Mouse (Mus musculus): Measurements from ENCODE around the gene Eif4a2. TPM values are rescaled to one million over a fixed set of nuclear protein-coding genes. Genes with fewer than 3 reads are reported as not detected.
"Not testable (repeated sequence)": the region's sequence is repeated elsewhere in the genome, so short reads cannot be mapped to it uniquely, and the experiment has no call there.

Gene Eif4a2
- 244 and 257 TPM in 2 replicates for polyA plus RNA-seq (2015; fragmentation: Nextera tagmentation; extraction: Ambion mirVana)

DNA sequence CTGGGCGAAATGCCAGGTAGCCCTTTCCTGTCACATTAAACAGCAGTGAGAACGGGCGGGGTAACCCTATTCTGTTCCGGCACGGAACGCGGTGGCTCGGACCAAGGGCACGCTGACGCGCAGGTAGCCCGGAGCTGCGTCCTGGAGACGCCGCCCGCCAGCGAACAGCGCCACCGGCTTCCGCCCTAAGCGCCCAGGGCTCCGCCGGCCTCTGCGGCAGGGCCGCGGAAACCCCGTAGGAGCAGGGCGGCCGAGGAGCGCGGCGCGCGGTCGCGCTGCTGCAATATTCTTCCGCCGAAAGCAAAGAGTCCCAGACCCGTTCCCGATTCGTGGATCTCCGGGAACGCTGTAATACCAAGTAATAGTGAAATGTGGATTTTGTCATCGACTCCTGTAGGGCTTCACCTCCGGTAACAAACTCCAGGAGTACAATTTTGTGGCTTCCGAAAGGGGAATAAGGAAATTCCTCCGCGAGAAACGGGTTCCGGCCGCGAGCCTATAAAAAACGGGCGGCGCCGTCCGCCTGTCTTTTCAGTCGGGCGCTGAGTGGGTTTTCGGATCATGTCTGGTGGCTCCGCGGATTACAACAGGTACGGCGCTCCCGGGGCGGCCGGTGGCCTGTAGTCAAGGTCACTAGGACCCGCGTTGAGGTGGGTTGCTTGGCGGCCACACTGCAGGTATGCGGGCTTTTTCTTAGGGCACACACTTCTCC lies at the start of gene Eif4a2:
Gene Eif4a2 (plus strand): TSS at position 214 of the 712 bp plus-strand sequence.
- H3K4me3 ChIP-seq (replicated peaks; ENCODE audit: low read length) = peak within 1 kb of the TSS; percentile 90
- peak within 1 kb of the TSS; percentile 99 for H3K9ac ChIP-seq (ENCODE audit: low read length)
- H3K4me1 ChIP-seq (ENCODE audit: control insufficient read depth, insufficient read depth, low read length) = peaks cover 25% of the 10 kb centered on the region
- no peaks in the 10 kb centered on the region for H3K9me3 ChIP-seq (replicated peaks; ENCODE audit: control insufficient read depth, low read length)
- peaks cover 31% of the 10 kb centered on the region for H3K36me3 ChIP-seq (ENCODE audit: control insufficient read depth, insufficient read depth, low read length)
- peak; percentile 94 for ATAC-seq (ENCODE audit: insufficient read depth, low FRiP score)
- H3K27ac ChIP-seq (ENCODE audit: low read length) = peak within 1 kb of the TSS; percentile 99
- under 1% methylated on average over 71 of the region's 71 CpGs for WGBS
- H3K27me3 ChIP-seq (ENCODE audit: control insufficient read depth, insufficient read depth, low read length) = no peaks in the 10 kb centered on the region
- H3K4me2 ChIP-seq (ENCODE audit: low read depth, low read length) = peak within 1 kb of the TSS; percentile 96

DNA sequence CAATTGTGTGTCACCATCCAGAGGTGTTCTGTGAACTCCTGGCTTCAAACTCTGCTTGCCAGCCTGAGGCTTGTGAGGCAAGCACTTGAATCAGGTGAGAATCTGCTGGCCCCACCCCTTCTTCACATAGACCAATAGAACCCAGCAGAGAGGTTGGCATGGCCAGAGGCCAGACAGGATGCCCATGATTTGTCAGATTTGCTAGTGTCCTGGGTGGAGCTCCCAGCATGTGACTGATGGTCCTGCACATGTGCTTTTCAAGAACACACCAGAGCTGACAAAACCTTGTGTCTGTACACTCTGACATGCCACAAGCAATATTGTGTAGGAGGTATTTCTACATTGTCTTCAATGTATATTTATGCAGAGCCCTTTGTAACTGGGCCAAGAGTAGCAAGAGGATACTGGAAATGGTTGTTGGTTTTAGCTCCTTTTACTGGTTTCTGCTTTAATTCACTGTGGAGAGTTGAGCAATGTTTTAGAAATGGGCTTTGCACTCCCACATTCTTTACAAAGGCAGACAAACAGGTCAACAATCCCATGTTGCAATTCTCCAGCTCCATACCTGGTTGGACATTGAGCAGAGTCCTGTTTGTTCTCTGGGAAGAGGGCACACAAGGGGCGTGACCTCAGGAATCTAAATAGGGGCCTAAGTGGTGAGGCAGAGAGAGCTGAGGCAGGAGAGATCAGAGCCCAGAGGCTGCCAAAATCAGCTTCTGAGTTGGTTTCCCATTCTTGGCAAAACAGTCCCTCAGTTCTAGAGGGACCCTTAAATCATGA lies 49.4 kb upstream of the Eif4a2 start, which contains the start of gene Kng1:
Gene Kng1 (plus strand): TSS at position 198 of the 780 bp plus-strand sequence.
- not testable (repeated sequence) for H3K9ac ChIP-seq (ENCODE audit: low read length); H3K36me3 ChIP-seq (ENCODE audit: control insufficient read depth, insufficient read depth, low read length); H3K4me3 ChIP-seq (replicated peaks; ENCODE audit: low read length); H3K4me2 ChIP-seq (ENCODE audit: low read depth, low read length); H3K9me3 ChIP-seq (replicated peaks; ENCODE audit: control insufficient read depth, low read length); H3K27me3 ChIP-seq (ENCODE audit: control insufficient read depth, insufficient read depth, low read length); ATAC-seq (ENCODE audit: insufficient read depth, low FRiP score); H3K4me1 ChIP-seq (ENCODE audit: control insufficient read depth, insufficient read depth, low read length); H3K27ac ChIP-seq (ENCODE audit: low read length)
- 82% methylated on average over 1 of the region's 1 CpGs for WGBS

DNA sequence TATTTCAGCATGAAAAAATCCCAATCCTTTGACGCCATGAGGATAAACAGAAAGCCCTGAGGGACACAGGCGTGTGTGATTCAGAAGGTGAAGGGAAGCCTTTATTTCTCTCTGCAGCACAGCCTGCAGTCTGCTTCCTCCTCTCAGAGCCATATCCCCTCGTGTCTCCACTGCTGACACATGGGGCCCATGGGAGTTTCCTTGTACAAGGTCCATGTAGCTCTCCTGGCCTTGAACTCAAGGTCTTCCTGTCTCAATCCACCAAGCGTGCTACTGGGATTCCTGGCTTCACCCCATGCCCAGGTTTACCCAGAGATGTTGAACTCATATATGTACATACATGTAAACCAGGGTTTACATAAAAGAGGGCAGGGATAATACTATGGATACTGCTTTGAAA lies 47.6 kb upstream of the Eif4a2 start:
- H3K9ac ChIP-seq (ENCODE audit: low read length); H3K4me2 ChIP-seq (ENCODE audit: low read depth, low read length); H3K27ac ChIP-seq (ENCODE audit: low read length); H3K4me1 ChIP-seq (ENCODE audit: control insufficient read depth, insufficient read depth, low read length); ATAC-seq (ENCODE audit: insufficient read depth, low FRiP score); H3K27me3 ChIP-seq (ENCODE audit: control insufficient read depth, insufficient read depth, low read length); H3K4me3 ChIP-seq (replicated peaks; ENCODE audit: low read length); H3K9me3 ChIP-seq (replicated peaks; ENCODE audit: control insufficient read depth, low read length); H3K36me3 ChIP-seq (ENCODE audit: control insufficient read depth, insufficient read depth, low read length): not testable (repeated sequence)
- WGBS = 55% methylated on average over 4 of the region's 4 CpGs

DNA sequence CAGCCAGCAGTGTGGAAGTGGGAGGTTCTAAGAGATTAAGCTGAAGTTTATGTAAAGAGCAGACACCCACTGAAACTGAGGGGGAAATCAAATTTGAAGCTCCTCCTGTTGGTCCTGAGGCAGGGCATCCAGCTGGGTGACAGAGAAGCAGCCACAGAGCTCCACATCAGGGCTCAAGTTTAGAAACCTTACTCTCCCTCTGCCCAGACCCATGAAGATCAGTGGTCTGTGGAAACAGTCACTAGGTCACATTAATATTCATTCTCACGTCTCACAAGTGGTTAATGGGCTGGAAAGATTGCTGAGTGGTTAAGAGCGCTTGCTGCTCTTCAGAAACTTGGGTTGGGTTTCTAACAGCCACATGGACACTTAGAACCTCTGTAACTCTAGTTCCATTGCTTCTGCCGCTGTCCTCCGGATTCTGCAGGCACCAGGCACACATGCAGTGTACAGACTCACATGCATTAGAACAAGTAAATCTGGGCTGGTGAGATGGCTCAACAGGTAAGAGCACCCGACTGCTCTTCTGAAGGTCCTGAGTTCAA lies 46.4 kb upstream of the Eif4a2 start:
- not testable (repeated sequence) for H3K27me3 ChIP-seq (ENCODE audit: control insufficient read depth, insufficient read depth, low read length); ATAC-seq (ENCODE audit: insufficient read depth, low FRiP score); H3K4me2 ChIP-seq (ENCODE audit: low read depth, low read length); H3K4me1 ChIP-seq (ENCODE audit: control insufficient read depth, insufficient read depth, low read length); H3K36me3 ChIP-seq (ENCODE audit: control insufficient read depth, insufficient read depth, low read length); H3K9ac ChIP-seq (ENCODE audit: low read length); H3K27ac ChIP-seq (ENCODE audit: low read length); H3K4me3 ChIP-seq (replicated peaks; ENCODE audit: low read length); H3K9me3 ChIP-seq (replicated peaks; ENCODE audit: control insufficient read depth, low read length)
- 75% methylated on average over 5 of the region's 5 CpGs for WGBS

DNA sequence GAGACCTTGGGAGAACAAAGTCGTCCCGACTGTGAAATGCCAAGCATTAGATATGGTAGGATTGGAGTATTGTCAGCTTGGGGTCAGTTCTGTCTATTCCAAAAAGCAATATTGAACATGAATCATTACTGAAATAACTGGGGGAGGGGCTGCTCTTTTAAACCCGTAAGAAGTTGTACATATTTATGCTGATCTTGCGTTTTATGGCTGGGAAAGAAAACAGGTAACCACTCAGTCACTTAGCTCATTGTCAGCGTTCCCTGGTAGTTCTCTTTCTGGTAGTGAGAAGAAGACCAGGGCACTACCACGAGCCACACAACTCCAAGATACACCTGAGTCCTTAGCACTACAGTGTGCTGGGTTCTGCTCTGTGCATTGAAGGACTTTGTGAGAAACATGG lies 29.7 kb upstream of the Eif4a2 start:
- 76% methylated on average over 6 of the region's 6 CpGs for WGBS
- not testable (repeated sequence) for ATAC-seq (ENCODE audit: insufficient read depth, low FRiP score)

DNA sequence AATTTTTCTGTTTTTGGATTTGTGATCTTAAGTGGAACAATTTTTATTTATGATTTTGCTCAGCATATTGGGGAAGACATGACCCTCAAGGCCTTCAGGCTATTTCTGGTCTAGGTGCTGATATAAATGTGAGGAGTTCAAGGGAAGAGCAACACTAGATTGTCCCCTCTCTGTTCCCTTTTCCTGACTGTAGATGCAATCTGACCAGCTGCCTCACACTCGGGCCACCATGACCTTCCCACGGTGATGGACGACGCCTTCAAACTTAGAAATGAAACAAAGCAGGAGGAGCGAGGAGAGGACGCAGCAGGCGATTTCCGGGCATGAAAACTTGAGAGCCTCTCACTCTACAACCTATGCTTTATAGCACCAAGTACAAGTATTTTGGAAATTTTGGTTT lies 20.1 kb upstream of the Eif4a2 start:
- H3K4me1 ChIP-seq (ENCODE audit: control insufficient read depth, insufficient read depth, low read length); H3K4me2 ChIP-seq (ENCODE audit: low read depth, low read length); H3K9ac ChIP-seq (ENCODE audit: low read length); H3K4me3 ChIP-seq (replicated peaks; ENCODE audit: low read length); H3K9me3 ChIP-seq (replicated peaks; ENCODE audit: control insufficient read depth, low read length); H3K36me3 ChIP-seq (ENCODE audit: control insufficient read depth, insufficient read depth, low read length); ATAC-seq (ENCODE audit: insufficient read depth, low FRiP score); H3K27me3 ChIP-seq (ENCODE audit: control insufficient read depth, insufficient read depth, low read length); H3K27ac ChIP-seq (ENCODE audit: low read length): not testable (repeated sequence)
- 69% methylated on average over 8 of the region's 8 CpGs for WGBS

More for the DNA sequence above, 29.7 kb upstream of the Eif4a2 start:
- not testable (repeated sequence) for H3K27me3 ChIP-seq (ENCODE audit: control insufficient read depth, insufficient read depth, low read length); H3K4me2 ChIP-seq (ENCODE audit: low read depth, low read length); H3K4me3 ChIP-seq (replicated peaks; ENCODE audit: low read length); H3K36me3 ChIP-seq (ENCODE audit: control insufficient read depth, insufficient read depth, low read length); H3K4me1 ChIP-seq (ENCODE audit: control insufficient read depth, insufficient read depth, low read length); H3K9me3 ChIP-seq (replicated peaks; ENCODE audit: control insufficient read depth, low read length); H3K9ac ChIP-seq (ENCODE audit: low read length); H3K27ac ChIP-seq (ENCODE audit: low read length)

DNA sequence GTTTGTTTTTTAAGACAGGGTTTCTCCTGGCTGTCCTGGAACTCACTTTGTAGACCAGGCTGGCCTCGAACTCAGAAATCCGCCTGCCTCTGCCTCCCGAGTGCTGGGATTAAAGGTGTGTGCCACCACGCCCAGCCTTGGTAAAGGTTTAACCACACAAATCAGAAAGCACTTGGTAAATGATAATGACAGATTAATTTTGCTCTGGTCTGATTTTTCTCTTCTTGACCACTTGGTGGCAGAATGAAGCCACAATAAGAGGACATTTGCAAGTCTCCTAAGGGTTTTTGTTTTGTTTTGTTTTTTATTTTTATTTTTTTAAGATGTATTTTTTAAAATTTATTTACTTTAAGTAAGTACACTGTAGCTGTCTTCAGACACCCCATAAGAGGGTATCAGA lies 19.5 kb upstream of the Eif4a2 start:
- not testable (repeated sequence) for H3K4me2 ChIP-seq (ENCODE audit: low read depth, low read length); H3K4me3 ChIP-seq (replicated peaks; ENCODE audit: low read length); H3K27me3 ChIP-seq (ENCODE audit: control insufficient read depth, insufficient read depth, low read length); H3K4me1 ChIP-seq (ENCODE audit: control insufficient read depth, insufficient read depth, low read length); H3K27ac ChIP-seq (ENCODE audit: low read length); ATAC-seq (ENCODE audit: insufficient read depth, low FRiP score); H3K36me3 ChIP-seq (ENCODE audit: control insufficient read depth, insufficient read depth, low read length); H3K9me3 ChIP-seq (replicated peaks; ENCODE audit: control insufficient read depth, low read length); H3K9ac ChIP-seq (ENCODE audit: low read length)
- WGBS = 43% methylated on average over 4 of the region's 4 CpGs

DNA sequence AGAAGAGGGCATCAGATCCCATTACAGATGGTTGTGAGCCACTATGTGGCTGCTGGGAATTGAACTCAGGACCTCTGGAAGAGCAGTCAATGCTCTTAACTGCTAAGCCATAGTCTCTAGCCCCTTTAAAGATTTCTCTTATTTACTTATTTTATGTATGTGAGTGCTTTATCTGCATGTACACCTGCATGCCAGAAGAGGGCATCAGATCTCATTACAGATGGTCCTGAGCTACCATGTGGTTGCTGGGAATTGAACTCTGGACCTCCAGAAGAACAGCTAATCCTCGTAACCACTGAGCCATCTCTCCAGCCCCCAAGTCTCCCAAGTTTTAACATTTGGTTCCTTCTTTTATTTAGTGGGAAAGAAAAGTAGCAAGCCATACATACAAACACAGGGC lies 18.8 kb upstream of the Eif4a2 start:
- not testable (repeated sequence) for ATAC-seq (ENCODE audit: insufficient read depth, low FRiP score); H3K4me2 ChIP-seq (ENCODE audit: low read depth, low read length); H3K4me1 ChIP-seq (ENCODE audit: control insufficient read depth, insufficient read depth, low read length); H3K9ac ChIP-seq (ENCODE audit: low read length); H3K27ac ChIP-seq (ENCODE audit: low read length); H3K4me3 ChIP-seq (replicated peaks; ENCODE audit: low read length); H3K36me3 ChIP-seq (ENCODE audit: control insufficient read depth, insufficient read depth, low read length); H3K27me3 ChIP-seq (ENCODE audit: control insufficient read depth, insufficient read depth, low read length); H3K9me3 ChIP-seq (replicated peaks; ENCODE audit: control insufficient read depth, low read length)
- 87% methylated on average over 1 of the region's 1 CpGs for WGBS

DNA sequence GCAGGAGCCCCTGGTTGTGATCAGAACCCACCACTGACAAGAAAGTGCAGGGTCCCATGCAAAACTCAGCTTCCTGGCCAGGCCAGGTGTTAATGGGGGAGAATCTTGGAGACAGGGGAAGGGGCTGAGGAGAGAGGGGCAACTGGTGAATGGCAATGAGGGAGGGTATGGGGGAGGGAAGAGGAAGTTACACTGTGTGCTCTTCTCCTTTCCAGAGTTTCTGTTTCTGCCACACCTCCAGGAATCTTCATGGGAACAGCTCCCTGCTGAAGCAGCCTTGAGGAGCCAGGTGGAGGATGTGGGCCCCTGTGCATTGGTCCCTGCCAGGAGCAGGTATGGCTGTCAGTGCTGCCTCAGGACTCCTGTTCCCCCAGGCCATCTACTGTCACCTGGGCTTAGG lies 15.9 kb upstream of the Eif4a2 start:
- H3K27me3 ChIP-seq (ENCODE audit: control insufficient read depth, insufficient read depth, low read length); H3K27ac ChIP-seq (ENCODE audit: low read length); H3K36me3 ChIP-seq (ENCODE audit: control insufficient read depth, insufficient read depth, low read length); H3K9ac ChIP-seq (ENCODE audit: low read length); ATAC-seq (ENCODE audit: insufficient read depth, low FRiP score); H3K4me2 ChIP-seq (ENCODE audit: low read depth, low read length); H3K4me1 ChIP-seq (ENCODE audit: control insufficient read depth, insufficient read depth, low read length); H3K4me3 ChIP-seq (replicated peaks; ENCODE audit: low read length); H3K9me3 ChIP-seq (replicated peaks; ENCODE audit: control insufficient read depth, low read length): not testable (repeated sequence)

All from stomach, embryonic 16.5 days (tissue).